Mouse (Mus musculus): ENCODE data around the gene Foxi2.

GRCm38 (mm10) chr7:135403416-135403815, 6.7 kb upstream of the Foxi2 start:
- TF ChIP-seq CTCF (conservative IDR thresholded peaks at IDR 0.05; ENCODE audit: low read length) (peak; percentile 62), NANOG (IDR thresholded peaks at IDR 0.05; ENCODE audit: borderline replicate concordance, low read length) (no peak)
